Mouse (Mus musculus): ENCODE results near the gene Wfdc5. TPM values are rescaled to one million over a fixed set of nuclear protein-coding genes. Genes with fewer than 3 reads are reported as not detected.

Wfdc5 gene
- total and polyA plus RNA-seq, 3 experiments = not detected

DNA sequence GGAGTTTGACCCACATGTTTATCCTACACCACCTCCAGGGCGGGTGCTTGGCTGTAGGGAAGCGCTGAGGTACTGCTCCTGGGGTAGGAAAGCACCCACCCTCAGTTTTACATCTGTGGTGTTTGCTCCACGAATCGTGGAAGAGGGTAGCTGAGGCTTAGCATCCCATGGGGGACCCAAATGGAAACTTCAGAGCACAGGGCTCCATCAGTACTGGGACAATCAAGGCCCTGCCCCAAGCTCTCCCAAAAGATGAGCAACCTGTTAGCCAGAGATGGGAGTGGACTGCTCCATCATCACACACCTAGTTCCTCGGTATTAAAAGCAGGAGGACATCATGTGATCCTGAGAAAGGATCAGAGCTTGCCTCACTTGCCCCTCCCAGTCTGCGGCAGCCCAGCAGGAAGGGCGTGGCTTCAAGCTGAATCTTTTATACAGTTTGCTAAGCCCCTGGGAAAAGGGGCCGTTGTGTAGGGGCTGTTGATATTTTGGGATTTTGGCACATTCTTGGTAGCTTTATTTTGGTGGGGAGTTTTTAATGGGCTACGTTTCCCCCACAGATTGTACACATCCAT lies 1.7 kb upstream of the Wfdc5 start:
- peaks cover 6 to 26% of the 10 kb centered on the region in 2 experiments for H3K4me1 ChIP-seq (ENCODE audit: control insufficient read depth in 1 of 2, insufficient read depth in 2 of 2)
- TF ChIP-seq USF2 (conservative IDR thresholded peaks at IDR 0.05; ENCODE audit: low read depth, low read length) = no peak
- no peak for TF ChIP-seq EP300 (IDR thresholded peaks at IDR 0.05; ENCODE audit: low read length)
- no peak for TF ChIP-seq SMC3 (IDR thresholded peaks at IDR 0.05; ENCODE audit: low read depth, low read length)
- TF ChIP-seq GABPA (IDR thresholded peaks at IDR 0.05; ENCODE audit: insufficient replicate concordance, low read depth, low read length) = no peak
- TF ChIP-seq NELFE (IDR thresholded peaks at IDR 0.05; ENCODE audit: low read depth, low read length) = no peak
- TF ChIP-seq JUND (conservative IDR thresholded peaks at IDR 0.05; ENCODE audit: low read depth, low read length) = no peak
- no peak for TF ChIP-seq ETS1 (conservative IDR thresholded peaks at IDR 0.05; ENCODE audit: low read depth, low read length)
- H3K9ac ChIP-seq (ENCODE audit: insufficient read depth, low read depth) = no peak overlapping the region
- H3K27ac ChIP-seq (ENCODE audit: insufficient read depth, low read depth) = no peak overlapping the region
- no peaks in the 10 kb centered on the region for H3K9me3 ChIP-seq (replicated peaks; ENCODE audit: low read length)
- dilution Hi-C loops (cut with MboI; ENCODE audit: extremely low pct_ligation_motif_present, extremely low pct_unique_long_range_greater_than_20kb, low sequenced_read_pairs) = no loop called here
- DNase-seq (ENCODE audit: extremely low read depth) = no peak
- in situ Hi-C loops (cut with MboI; ENCODE audit: low pct_ligation_motif_present, low pct_unique_long_range_greater_than_20kb, low sequenced_read_pairs) = no loop called here
- no peaks in the 10 kb centered on the region for H3K79me2 ChIP-seq (replicated peaks; ENCODE audit: control insufficient read depth, extremely low read depth, insufficient read depth, poor library complexity, severe bottlenecking)
- H3K4me2 ChIP-seq (ENCODE audit: insufficient read depth, low read depth, poor library complexity, severe bottlenecking) = no peak overlapping the region
- H3K4me3 ChIP-seq (replicated peaks in 1 of 3; ENCODE audit: low read depth in 2 of 3, low read length in 2 of 3, poor library complexity in 1 of 3) = no peak overlapping the region
- no peaks in the 10 kb centered on the region for H3K27me3 ChIP-seq (replicated peaks)
- peaks cover 0 to 2% of the 10 kb centered on the region in 2 experiments for H3K36me3 ChIP-seq (replicated peaks in 1 of 2; ENCODE audit: control insufficient read depth in 1 of 2, insufficient read depth in 1 of 2, low read length in 1 of 2)

DNA sequence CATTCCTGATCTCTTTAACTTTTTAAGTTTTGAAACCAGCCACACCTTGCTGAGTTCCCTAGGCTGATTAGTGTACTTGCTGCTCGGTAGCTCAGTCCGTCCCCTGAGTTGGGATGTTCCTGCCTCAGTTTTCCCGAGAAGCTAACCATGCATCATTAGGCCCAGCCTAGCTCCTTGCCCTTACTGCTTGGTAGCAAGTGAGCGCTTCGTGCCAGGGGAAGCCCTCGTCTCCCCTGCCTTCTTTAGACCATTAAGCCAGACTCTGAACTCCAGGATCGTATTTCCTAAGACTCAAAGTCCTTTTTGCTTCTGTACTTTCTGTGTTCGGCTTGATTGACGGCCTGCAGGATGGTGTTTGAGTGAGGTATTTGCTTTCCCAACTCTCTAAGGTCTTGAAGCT lies 798 bp upstream of the Wfdc5 start:
- no peak for TF ChIP-seq MXI1 (IDR thresholded peaks at IDR 0.05; ENCODE audit: low read depth, low read length)
- no peak for TF ChIP-seq PAX5 (IDR thresholded peaks at IDR 0.05; ENCODE audit: low read length)
- TF ChIP-seq MAFK (IDR thresholded peaks at IDR 0.05; ENCODE audit: insufficient replicate concordance, low read length) = no peak
- TF ChIP-seq TBP (conservative IDR thresholded peaks at IDR 0.05; ENCODE audit: low read depth, low read length) = no peak
- no peak for TF ChIP-seq KAT2A (IDR thresholded peaks at IDR 0.05; ENCODE audit: insufficient replicate concordance, low read length)
- TF ChIP-seq JUN (IDR thresholded peaks at IDR 0.05; ENCODE audit: insufficient read depth, low read depth, low read length) = no peak
- no peak for TF ChIP-seq MAZ (IDR thresholded peaks at IDR 0.05; ENCODE audit: low read depth, low read length)
- TF ChIP-seq BHLHE40 (IDR thresholded peaks at IDR 0.05; ENCODE audit: low read depth, low read length) = no peak
- no peak for TF ChIP-seq MEF2A (IDR thresholded peaks at IDR 0.05; ENCODE audit: borderline replicate concordance, low read depth, low read length)
- TF ChIP-seq ZMIZ1 (IDR thresholded peaks at IDR 0.05; ENCODE audit: low read depth, low read length) = no peak
- no peak for TF ChIP-seq SIN3A (IDR thresholded peaks at IDR 0.05; ENCODE audit: low read length)
- TF ChIP-seq RAD21 (IDR thresholded peaks at IDR 0.05; ENCODE audit: low read depth, low read length) = no peak
- no peak for TF ChIP-seq SMC3 (IDR thresholded peaks at IDR 0.05; ENCODE audit: low read depth, low read length)
- H3K36me3 ChIP-seq (replicated peaks in 1 of 2; ENCODE audit: control insufficient read depth in 1 of 2, insufficient read depth in 1 of 2, low read length in 1 of 2) = peaks cover 0 to 2% of the 10 kb centered on the region in 2 experiments
- no peak for DNase-seq (ENCODE audit: extremely low read depth)
- H3K4me3 ChIP-seq (replicated peaks in 1 of 3; ENCODE audit: low read depth in 2 of 3, low read length in 2 of 3, poor library complexity in 1 of 3) = no peak overlapping the region
- no peak overlapping the region for H3K27ac ChIP-seq (ENCODE audit: insufficient read depth, low read depth)
- no peaks in the 10 kb centered on the region for H3K79me2 ChIP-seq (replicated peaks; ENCODE audit: control insufficient read depth, extremely low read depth, insufficient read depth, poor library complexity, severe bottlenecking)
- dilution Hi-C loops (cut with MboI; ENCODE audit: extremely low pct_ligation_motif_present, extremely low pct_unique_long_range_greater_than_20kb, low sequenced_read_pairs) (no loop called here), in situ Hi-C loops (cut with MboI; ENCODE audit: low pct_ligation_motif_present, low pct_unique_long_range_greater_than_20kb, low sequenced_read_pairs) (no loop called here)
- H3K4me1 ChIP-seq (ENCODE audit: control insufficient read depth in 1 of 2, insufficient read depth in 2 of 2) = peaks cover 6 to 26% of the 10 kb centered on the region in 2 experiments
- H3K27me3 ChIP-seq (replicated peaks) = no peaks in the 10 kb centered on the region
- no peak overlapping the region for H3K4me2 ChIP-seq (ENCODE audit: insufficient read depth, low read depth, poor library complexity, severe bottlenecking)
- H3K9ac ChIP-seq (ENCODE audit: insufficient read depth, low read depth) = no peak overlapping the region
- H3K9me3 ChIP-seq (replicated peaks; ENCODE audit: low read length) = no peaks in the 10 kb centered on the region

All from CH12.LX (cell line).